Mouse (Mus musculus): ENCODE measurements at regions not wholly inside any gene's neighbourhood (a gene's known extent, or its start where the extent isn't known, plus 50 kb on each side); places are given as distances from the start of the nearest gene placed in this dataset.

DNA sequence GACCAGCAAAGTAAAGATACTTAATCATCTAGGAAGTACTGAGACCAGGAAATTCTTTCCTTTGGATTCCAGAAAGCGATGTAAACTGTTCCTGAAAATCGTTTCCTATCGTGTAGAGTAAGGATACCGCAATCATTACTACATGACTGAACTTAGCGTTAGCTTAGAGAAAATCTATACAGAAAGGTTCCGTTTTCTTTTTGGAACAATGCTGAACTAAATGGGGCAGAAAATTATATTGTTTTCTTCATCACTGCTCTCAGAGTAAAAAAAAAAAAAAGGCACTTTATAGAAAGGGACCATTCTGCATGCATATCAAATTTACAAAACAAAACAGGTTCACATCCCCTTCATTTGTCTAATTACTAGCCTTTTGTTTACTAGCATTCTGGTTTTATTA is 713.0 kb downstream of the Rfpl4b start:
- no peak overlapping the region for H3K4me3 ChIP-seq (ENCODE audit: low read depth, low read length)
- TF ChIP-seq CTCF (IDR thresholded peaks at IDR 0.05; ENCODE audit: low read depth, low read length) (no peak), GATA2 (IDR thresholded peaks at IDR 0.05; ENCODE audit: borderline replicate concordance, low read depth, low read length) (no peak), TAL1 (conservative IDR thresholded peaks at IDR 0.05; ENCODE audit: low read depth, low read length) (no peak), POLR2AphosphoS5 (IDR thresholded peaks at IDR 0.05; ENCODE audit: insufficient replicate concordance, low read depth, low read length) (no peak), GATA1 (IDR thresholded peaks at IDR 0.05; ENCODE audit: borderline replicate concordance, low read length) (no peak)

DNA sequence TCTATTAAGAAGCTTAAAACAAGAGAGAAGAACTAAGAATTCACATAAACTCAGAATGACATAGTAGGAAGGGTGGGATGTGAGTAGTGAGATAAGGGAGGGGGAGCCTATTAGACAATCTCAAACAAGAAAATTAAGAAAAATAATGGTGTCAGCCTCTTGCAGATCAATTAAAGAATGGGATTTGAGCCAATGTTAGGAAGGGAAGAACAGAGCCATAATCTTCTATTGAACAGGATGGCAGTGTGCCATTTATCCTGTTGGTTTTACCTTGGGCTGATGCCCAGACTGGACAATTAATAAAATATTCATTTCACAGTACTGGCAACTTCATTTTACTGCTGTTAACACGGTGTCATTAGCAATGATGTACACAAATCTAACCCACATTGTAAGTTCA is 718.0 kb downstream of the Rfpl4b start:
- no peak overlapping the region for H3K4me3 ChIP-seq (ENCODE audit: low read depth, low read length)
- no peak for TF ChIP-seq TAL1 (conservative IDR thresholded peaks at IDR 0.05; ENCODE audit: low read depth, low read length)
- TF ChIP-seq POLR2AphosphoS5 (IDR thresholded peaks at IDR 0.05; ENCODE audit: insufficient replicate concordance, low read depth, low read length), result no peak
- TF ChIP-seq GATA2 (IDR thresholded peaks at IDR 0.05; ENCODE audit: borderline replicate concordance, low read depth, low read length), result no peak
- TF ChIP-seq GATA1 (IDR thresholded peaks at IDR 0.05; ENCODE audit: borderline replicate concordance, low read length), result no peak
- TF ChIP-seq CTCF (IDR thresholded peaks at IDR 0.05; ENCODE audit: low read depth, low read length), result no peak
- DNase-seq (ENCODE audit: low spot score) (no peak), ATAC-seq (ENCODE audit: extremely low read depth, insufficient number of reproducible peaks, low FRiP score, poor library complexity, severe bottlenecking) (no peak)
- H3K27me3 ChIP-seq (ENCODE audit: insufficient read depth, low read length), result no peaks in the 10 kb centered on the region
- no peaks in the 10 kb centered on the region for H3K4me1 ChIP-seq (ENCODE audit: insufficient read depth, low read depth, low read length)
- H3K36me3 ChIP-seq (replicated peaks), result no peaks in the 10 kb centered on the region
- no peaks in the 10 kb centered on the region for H3K9me3 ChIP-seq (replicated peaks)

More for the DNA sequence above, 713.0 kb downstream of the Rfpl4b start:
- no peaks in the 10 kb centered on the region for H3K4me1 ChIP-seq (ENCODE audit: insufficient read depth, low read depth, low read length)
- no peaks in the 10 kb centered on the region for H3K27me3 ChIP-seq (ENCODE audit: insufficient read depth, low read length)
- no peaks in the 10 kb centered on the region for H3K9me3 ChIP-seq (replicated peaks)
- DNase-seq (ENCODE audit: low spot score), result no peak
- ATAC-seq (ENCODE audit: extremely low read depth, insufficient number of reproducible peaks, low FRiP score, poor library complexity, severe bottlenecking), result no peak
- H3K36me3 ChIP-seq (replicated peaks), result no peaks in the 10 kb centered on the region

DNA sequence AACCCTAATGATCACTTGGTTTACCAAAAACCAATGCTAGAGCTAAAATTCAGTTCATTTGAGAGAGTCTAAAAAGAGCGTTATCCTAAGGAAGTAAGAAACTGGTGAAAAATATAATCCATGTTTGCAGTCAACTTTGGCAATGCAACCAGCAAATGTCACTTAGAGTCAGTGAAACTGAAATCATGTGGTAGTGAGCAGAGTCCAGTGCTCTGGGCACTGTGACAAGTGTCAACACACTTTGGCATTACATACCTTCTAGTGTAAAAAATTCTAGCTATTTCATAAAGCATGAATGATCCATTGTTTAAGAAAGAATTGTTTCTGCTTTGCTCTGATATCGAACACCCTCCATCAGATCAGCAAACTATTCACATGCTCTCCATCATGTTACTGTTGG is 743.1 kb downstream of the Rfpl4b start:
- H3K9me3 ChIP-seq (replicated peaks), result no peaks in the 10 kb centered on the region
- H3K4me3 ChIP-seq (ENCODE audit: low read depth, low read length), result no peak overlapping the region
- DNase-seq (ENCODE audit: low spot score) (no peak), ATAC-seq (ENCODE audit: extremely low read depth, insufficient number of reproducible peaks, low FRiP score, poor library complexity, severe bottlenecking) (no peak)
- no peaks in the 10 kb centered on the region for H3K27me3 ChIP-seq (ENCODE audit: insufficient read depth, low read length)
- TF ChIP-seq CTCF (IDR thresholded peaks at IDR 0.05; ENCODE audit: low read depth, low read length) (no peak), GATA1 (IDR thresholded peaks at IDR 0.05; ENCODE audit: borderline replicate concordance, low read length) (no peak), POLR2AphosphoS5 (IDR thresholded peaks at IDR 0.05; ENCODE audit: insufficient replicate concordance, low read depth, low read length) (no peak), GATA2 (IDR thresholded peaks at IDR 0.05; ENCODE audit: borderline replicate concordance, low read depth, low read length) (no peak), TAL1 (conservative IDR thresholded peaks at IDR 0.05; ENCODE audit: low read depth, low read length) (no peak)
- no peaks in the 10 kb centered on the region for H3K36me3 ChIP-seq (replicated peaks)
- no peaks in the 10 kb centered on the region for H3K4me1 ChIP-seq (ENCODE audit: insufficient read depth, low read depth, low read length)

DNA sequence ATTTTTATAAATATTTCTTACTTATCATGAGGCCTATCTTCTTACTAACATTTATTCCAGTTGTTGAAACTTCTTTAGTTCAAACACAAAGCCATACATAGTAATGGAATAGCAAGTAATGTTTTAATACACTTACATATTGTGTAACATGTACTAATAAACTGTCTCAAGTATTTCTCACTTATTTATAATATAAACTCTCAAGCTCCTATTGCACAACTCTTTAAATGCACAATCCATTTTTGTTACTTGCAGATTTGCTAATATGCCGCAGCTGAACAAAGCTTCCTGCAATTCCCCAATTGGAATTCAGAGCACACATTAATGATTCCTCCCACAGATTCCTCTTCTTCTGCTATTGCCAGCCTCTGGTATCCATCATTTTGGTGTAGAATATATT is 749.2 kb downstream of the Rfpl4b start:
- no peaks in the 10 kb centered on the region for H3K36me3 ChIP-seq (replicated peaks)
- no peaks in the 10 kb centered on the region for H3K9me3 ChIP-seq (replicated peaks)
- DNase-seq (ENCODE audit: low spot score) (no peak), ATAC-seq (ENCODE audit: extremely low read depth, insufficient number of reproducible peaks, low FRiP score, poor library complexity, severe bottlenecking) (no peak)
- TF ChIP-seq CTCF (IDR thresholded peaks at IDR 0.05; ENCODE audit: low read depth, low read length), result no peak
- no peak for TF ChIP-seq TAL1 (conservative IDR thresholded peaks at IDR 0.05; ENCODE audit: low read depth, low read length)
- no peak for TF ChIP-seq GATA1 (IDR thresholded peaks at IDR 0.05; ENCODE audit: borderline replicate concordance, low read length)
- no peak for TF ChIP-seq POLR2AphosphoS5 (IDR thresholded peaks at IDR 0.05; ENCODE audit: insufficient replicate concordance, low read depth, low read length)
- no peak for TF ChIP-seq GATA2 (IDR thresholded peaks at IDR 0.05; ENCODE audit: borderline replicate concordance, low read depth, low read length)
- no peaks in the 10 kb centered on the region for H3K4me1 ChIP-seq (ENCODE audit: insufficient read depth, low read depth, low read length)
- no peaks in the 10 kb centered on the region for H3K27me3 ChIP-seq (ENCODE audit: insufficient read depth, low read length)
- no peak overlapping the region for H3K4me3 ChIP-seq (ENCODE audit: low read depth, low read length)

- TF ChIP-seq GATA2 (IDR thresholded peaks at IDR 0.05; ENCODE audit: borderline replicate concordance, low read depth, low read length), result no peak
- no peak overlapping the region for H3K4me3 ChIP-seq (ENCODE audit: low read depth, low read length)
- no peaks in the 10 kb centered on the region for H3K27me3 ChIP-seq (ENCODE audit: insufficient read depth, low read length)
- DNase-seq (ENCODE audit: low spot score), result no peak
- peaks cover 21% of the 10 kb centered on the region for H3K9me3 ChIP-seq (replicated peaks)
- H3K36me3 ChIP-seq (replicated peaks), result no peaks in the 10 kb centered on the region
- ATAC-seq (ENCODE audit: extremely low read depth, insufficient number of reproducible peaks, low FRiP score, poor library complexity, severe bottlenecking), result no peak
- H3K4me1 ChIP-seq (ENCODE audit: insufficient read depth, low read depth, low read length), result no peaks in the 10 kb centered on the region
Measured at GRCm38 (mm10) chr10:38059050-38059449, 762.5 kb downstream of the Rfpl4b start.

GRCm38 (mm10) chr10:38010452-38010851 is 811.1 kb downstream of the Rfpl4b start:
- Histone ChIP-seq H3K9me3 (replicated peaks) (no peaks in the 10 kb centered on the region), H3K4me3 (ENCODE audit: low read depth, low read length) (no peak overlapping the region), H3K4me1 (ENCODE audit: insufficient read depth, low read depth, low read length) (no peaks in the 10 kb centered on the region), H3K36me3 (replicated peaks) (no peaks in the 10 kb centered on the region), H3K27me3 (ENCODE audit: insufficient read depth, low read length) (no peaks in the 10 kb centered on the region)
- TF ChIP-seq GATA1 (IDR thresholded peaks at IDR 0.05; ENCODE audit: borderline replicate concordance, low read length) (no peak), POLR2AphosphoS5 (IDR thresholded peaks at IDR 0.05; ENCODE audit: insufficient replicate concordance, low read depth, low read length) (no peak), GATA2 (IDR thresholded peaks at IDR 0.05; ENCODE audit: borderline replicate concordance, low read depth, low read length) (no peak), TAL1 (conservative IDR thresholded peaks at IDR 0.05; ENCODE audit: low read depth, low read length) (no peak), CTCF (IDR thresholded peaks at IDR 0.05; ENCODE audit: low read depth, low read length) (no peak)
- ATAC-seq (ENCODE audit: extremely low read depth, insufficient number of reproducible peaks, low FRiP score, poor library complexity, severe bottlenecking) (no peak), DNase-seq (ENCODE audit: low spot score) (no peak)

All from G1E (cell line).